Mouse (Mus musculus): ENCODE results near the gene Elavl3. TPM values are rescaled to one million over a fixed set of nuclear protein-coding genes. Genes with fewer than 3 reads are reported as not detected.
"Not testable (repeated sequence)": the region's sequence is repeated elsewhere in the genome, so short reads cannot be mapped to it uniquely, and the experiment has no call there.

Elavl3 gene
- under 1 TPM in 1 of 2 experiments, not detected in 1; 0.07 TPM for polyA plus RNA-seq (2017; shearing (Covaris generic))

DNA sequence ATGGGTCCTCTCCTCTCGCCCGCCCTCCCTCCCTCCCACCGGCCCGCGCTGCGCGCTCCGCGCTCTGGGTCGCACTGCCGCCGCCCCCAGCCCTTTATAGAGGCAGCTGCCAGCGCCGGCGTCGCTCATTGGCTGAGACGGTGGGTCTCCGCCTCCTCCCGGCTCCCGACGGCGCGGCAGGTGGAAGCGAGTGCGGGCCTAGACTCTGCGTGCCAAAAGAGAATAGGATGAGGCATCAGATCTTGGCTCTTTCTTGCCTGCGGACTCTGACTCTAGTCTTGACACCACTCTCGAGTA, at the start of gene Elavl3:
Elavl3 (minus strand) TSS at position 66 of the 297 bp plus-strand sequence.
- no peak for ATAC-seq

GRCm38 (mm10) chr9:22099922-22100321, 48.1 kb upstream of the Elavl3 start:
- no peak for ATAC-seq

DNA sequence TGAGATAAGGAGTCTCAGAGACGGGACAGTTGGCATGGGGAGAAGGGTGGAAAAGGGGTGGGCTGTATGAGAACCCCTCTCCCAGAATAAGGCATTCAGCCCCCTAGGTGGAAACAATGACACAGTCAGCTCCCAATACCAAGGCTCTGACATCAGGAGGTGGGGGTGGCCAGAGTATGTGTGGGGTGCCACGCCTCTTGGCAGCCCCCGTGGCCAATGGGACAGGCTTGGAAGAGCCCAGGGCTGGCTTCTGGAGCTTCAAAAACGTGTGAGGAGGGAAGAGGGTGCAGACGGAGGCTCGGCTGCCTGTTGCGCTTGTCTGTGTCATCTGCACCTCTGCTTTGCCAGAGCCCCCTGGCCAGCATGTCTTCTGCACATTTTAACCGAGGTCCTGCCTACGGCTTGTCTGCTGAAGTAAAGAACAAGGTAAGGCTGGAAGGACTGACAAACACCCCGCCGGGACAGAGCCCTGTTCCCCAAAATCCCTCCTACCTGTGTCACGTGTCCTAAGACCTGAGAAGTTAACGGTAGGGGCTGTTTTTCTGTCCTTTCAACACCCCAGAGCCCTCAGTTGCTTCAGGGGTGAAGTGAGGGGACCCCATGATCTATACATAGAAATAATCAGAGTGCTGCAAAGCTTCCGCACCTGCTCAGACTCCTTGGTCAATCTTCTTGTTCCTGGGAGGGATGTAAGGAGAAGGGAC, 47.3 kb upstream of the Elavl3 start, which contains the start of gene Cnn1:
Cnn1 (plus strand) TSS at position 224 of the 704 bp plus-strand sequence.
- no peak for ATAC-seq

DNA sequence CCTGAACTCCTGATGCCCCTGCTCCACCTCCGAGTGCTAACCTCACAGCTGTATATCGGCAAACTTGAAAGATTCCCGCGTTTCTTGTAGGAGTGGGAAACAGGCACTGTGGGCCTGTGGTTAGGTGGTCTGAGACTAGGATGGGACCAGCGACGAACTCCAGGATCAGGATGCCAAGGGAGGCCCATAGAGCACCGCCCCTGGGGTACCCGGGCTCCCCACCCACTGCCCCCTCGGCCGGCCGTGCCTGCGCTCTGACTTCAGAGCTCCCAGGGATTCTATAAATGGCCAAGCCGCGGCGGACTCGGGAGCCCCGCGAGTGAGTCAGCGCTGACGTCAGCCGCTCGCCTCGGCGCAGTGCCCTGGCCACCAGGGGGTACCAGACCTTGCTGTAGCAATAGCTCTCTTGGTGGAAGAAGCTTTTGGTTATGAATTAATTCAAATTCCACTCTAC, 44.1 kb upstream of the Elavl3 start:
- peak; percentile 99 for ATAC-seq

GRCm38 (mm10) chr9:22092746-22093145, 40.9 kb upstream of the Elavl3 start:
- no peak for ATAC-seq

- no peak for ATAC-seq
Observed at GRCm38 (mm10) chr9:22089986-22090385, 38.2 kb upstream of the Elavl3 start.

GRCm38 (mm10) chr9:22089281-22089680, 37.5 kb upstream of the Elavl3 start:
- no peak for ATAC-seq

- no peak for ATAC-seq
Observed at GRCm38 (mm10) chr9:22087034-22087618, 35.3 kb upstream of the Elavl3 start.

GRCm38 (mm10) chr9:22086012-22086411, 34.2 kb upstream of the Elavl3 start:
- ATAC-seq = no peak

DNA sequence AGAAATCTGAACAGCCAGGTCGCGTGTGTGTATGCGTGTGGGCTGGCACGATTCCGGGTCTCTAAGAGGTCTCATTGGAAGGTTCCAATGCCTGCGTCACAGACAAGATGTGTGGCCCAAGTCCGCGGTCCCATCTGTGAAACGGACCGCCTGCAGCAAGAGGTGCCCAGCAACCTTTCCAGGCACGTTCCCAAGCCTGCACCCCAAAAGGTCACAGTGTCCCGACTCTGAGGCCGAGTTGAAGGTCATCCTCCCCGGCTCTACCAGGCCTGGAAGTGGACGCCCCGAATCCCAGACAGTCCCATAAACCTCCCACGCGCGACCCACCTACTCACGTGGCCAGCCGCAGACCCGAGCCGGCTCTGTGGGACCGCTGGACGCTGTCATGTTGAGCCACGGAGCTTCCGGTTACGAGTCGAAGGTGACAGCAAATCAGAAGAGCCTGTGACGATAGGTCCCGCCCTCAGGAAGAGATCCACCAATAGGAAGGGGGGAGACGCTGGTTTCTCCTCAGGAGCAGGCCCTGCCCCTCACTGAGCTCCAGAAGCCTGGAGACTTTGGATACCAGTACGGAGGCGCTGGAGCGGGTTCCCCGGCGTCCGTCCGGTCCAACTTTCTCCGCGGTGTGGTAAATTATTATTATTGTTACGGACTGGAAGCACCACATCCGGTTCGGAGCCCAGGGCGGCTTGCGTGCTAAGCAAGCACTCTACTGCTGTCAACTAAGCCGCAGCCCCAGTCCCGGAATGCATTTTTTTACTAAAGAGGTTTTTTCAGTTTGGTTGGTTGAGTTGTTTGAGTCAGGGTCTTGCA, 33.4 kb upstream of the Elavl3 start, which contains the start of gene Ecsit:
Ecsit (minus strand) TSS at position 417 of the 813 bp plus-strand sequence.
- peak; percentile 98 for ATAC-seq

DNA sequence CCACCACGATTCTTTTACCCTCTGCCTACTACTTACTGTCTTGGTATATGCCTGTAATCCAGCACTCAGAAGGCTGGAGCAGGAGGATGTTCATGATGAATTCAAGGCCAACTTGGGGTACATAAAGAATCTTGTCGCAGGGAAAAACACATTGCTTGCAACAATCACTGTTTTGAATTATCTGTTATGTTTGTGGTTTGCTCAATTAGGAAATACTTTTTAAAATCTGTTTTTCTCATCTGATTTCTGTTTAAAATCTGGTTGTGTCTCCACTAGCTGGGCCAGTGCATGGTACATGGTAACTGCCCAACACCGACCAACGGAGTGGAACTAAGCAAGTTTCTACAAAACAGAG, 32.8 kb upstream of the Elavl3 start:
- ATAC-seq = no peak

- no peak for ATAC-seq
Observed at GRCm38 (mm10) chr9:22076223-22076622, 24.4 kb upstream of the Elavl3 start.

GRCm38 (mm10) chr9:22075778-22076177, 24.0 kb upstream of the Elavl3 start:
- ATAC-seq = not testable (repeated sequence)

- no peak for ATAC-seq
Observed at GRCm38 (mm10) chr9:22072276-22072675, 20.5 kb upstream of the Elavl3 start.

- peak; percentile 88 for ATAC-seq
Observed at GRCm38 (mm10) chr9:22070791-22071573, 19.2 kb upstream of the Elavl3 start, which contains the start of the genes Gm49318 and Zfp653. Gm49318 (minus strand) TSS chr9:22071259. Zfp653 (minus strand) TSS chr9:22071376.

DNA sequence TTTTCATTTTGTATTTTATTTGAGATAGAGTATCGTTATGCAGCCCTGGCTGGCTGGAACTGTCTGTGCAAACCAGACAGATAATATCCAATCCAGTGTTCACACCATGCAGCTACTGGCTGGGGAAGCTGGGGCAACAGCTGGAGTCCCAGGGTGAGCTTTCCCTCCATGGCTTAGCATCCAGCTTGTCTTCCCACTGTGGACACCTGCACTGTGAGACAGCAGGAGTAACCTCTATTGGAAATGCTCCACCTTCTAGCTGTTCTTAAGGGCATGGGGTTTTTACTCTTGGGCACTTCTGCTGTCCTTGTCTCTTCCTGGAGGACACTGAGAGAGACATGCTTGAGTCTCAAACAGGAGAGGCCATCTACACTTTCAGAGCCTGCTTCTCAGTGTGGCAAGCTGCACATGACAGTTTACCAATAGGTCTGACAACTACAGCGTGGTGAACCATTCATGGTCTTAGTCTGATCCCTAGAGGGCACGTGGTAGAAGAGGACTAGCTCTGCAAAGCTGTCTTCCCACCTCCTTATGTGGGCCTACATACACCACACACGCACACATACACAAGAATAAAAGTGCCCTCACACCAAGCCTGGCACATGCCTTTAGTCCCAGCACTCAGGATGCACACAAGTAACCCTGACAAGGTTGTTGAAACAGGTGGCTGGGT, 18.2 kb upstream of the Elavl3 start:
- no peak for ATAC-seq

- ATAC-seq = no peak
Observed at GRCm38 (mm10) chr9:22067195-22067594, 15.4 kb upstream of the Elavl3 start.

GRCm38 (mm10) chr9:22066433-22066832, 14.6 kb upstream of the Elavl3 start:
- ATAC-seq = no peak

GRCm38 (mm10) chr9:22065642-22066041, 13.8 kb upstream of the Elavl3 start:
- ATAC-seq = no peak

- ATAC-seq = no peak
Observed at GRCm38 (mm10) chr9:22064341-22064740, 12.5 kb upstream of the Elavl3 start.

- no peak for ATAC-seq
Observed at GRCm38 (mm10) chr9:22061339-22061738, 9.5 kb upstream of the Elavl3 start.

GRCm38 (mm10) chr9:22058011-22058424, 6.2 kb upstream of the Elavl3 start:
- no peak for ATAC-seq
